Mouse (Mus musculus): ENCODE measurements around the gene Slc35b2. TPM values are rescaled to one million over a fixed set of nuclear protein-coding genes. Genes with fewer than 3 reads are reported as not detected.

Slc35b2 gene
- total RNA-seq, 4 experiments from 2014 or later = 17.2 to 22.9 (median 19.8) TPM

DNA sequence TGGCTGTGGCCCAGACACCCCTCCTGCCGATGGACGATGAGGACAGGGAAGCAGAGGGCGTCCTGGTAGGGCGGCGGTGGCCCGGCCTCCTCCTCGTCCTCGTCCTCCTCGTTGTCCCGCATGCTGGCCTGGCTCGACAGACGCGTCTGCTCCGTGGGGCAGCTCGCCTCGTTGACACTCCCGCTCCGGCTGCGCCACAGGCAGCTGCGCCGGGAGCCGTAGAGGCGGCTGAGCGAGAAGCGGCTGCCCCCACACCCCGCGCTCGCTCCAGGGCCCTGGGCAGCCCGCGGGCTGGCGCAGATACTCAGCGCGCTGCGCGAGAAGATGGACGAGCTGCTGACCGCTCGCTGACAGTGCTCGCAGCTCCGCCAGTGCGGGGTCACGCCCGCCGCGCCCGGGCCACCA, 18.8 kb upstream of the Slc35b2 start:
- no peak for DNase-seq (ENCODE audit: low spot score in 2 of 2)

DNA sequence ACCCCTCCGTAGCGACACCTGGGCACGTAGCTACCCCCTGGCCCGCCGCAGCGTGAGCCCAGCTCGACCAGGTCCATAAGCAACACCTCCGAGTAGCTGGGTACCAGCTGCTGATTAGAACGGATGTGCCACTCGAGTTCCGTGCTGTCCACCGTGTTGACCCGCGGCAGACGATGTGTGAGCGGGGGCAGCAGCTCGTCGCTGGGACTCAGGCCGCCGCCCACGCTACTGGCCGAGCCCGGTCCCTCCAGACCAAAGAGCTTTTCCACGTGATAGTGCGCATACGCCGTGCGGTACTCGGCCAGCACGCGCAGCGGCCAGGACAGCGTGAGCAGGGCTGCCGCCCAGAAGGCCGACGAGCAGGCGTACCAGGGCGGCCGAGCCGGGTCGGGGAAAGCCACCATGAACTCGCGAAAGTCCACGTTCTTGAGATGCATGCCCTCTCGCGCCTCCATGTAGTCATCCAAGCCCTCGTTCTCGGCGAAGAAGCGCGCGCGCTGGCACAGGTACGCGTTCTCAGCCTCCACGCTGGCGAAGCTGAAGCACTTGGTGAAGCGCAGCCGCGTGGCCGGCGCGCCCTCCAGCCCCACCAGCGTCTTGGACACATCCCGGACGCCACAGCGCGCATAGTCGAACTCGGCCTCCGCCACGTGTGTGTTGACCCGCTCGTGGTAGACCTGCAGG, 18.3 kb upstream of the Slc35b2 start:
- DNase-seq (ENCODE audit: low spot score in 2 of 2) = no peak

DNA sequence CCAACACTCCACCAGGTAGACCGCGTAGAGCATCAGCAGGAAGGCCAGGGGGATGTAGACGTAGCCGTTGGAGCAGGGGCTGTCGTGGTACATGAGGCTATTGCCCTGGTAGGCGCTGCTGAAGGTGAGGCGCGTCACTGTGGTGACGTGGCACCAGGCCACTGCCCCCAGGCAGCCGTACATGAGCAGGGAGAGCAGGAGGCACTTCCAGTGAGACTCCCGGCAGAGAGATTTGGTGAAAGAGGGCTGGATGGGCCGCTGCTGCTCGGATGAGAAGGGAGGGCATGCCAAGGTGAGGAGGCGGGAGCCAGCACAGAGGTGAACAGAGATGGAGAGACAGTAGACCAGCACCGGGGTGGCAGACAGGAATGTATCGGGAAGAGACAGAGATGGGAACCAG, 16.7 kb upstream of the Slc35b2 start:
- DNase-seq (ENCODE audit: low spot score in 2 of 2) = no peak

DNA sequence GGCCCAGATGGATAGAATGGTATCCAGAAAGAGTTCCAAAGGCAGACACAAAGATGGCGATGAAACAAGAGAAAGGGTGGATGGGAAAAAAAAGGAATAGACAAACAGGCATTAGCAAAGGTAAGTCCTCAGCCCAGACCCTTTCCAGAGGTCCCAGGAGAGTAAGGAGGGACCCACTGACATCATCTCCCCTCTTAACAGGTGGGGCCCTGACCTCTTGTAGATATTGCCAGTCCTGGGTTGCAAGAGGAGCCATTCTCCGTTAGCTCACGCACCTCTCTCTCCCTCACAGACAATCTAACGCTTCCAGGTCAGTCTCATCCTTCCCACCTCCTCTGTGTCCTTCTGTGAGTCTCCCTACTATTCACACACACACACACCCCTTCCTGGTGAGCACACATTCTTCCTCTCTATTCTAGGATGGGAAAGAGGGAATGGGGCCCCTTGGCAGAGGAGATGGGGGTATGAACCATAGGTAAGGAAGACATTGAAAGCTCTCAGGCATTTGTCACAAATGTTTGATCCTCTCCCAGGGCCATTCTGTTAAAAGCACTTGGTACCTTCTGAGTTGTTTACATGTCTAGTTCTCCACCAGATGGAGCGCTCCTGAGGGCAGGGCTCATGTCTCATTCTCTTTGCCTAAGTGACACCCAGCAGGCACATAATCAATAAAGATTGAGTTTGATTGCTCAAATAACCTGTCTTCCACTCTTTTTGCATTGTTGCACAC, 16.0 kb upstream of the Slc35b2 start:
- DNase-seq (ENCODE audit: low spot score in 2 of 2) = no peak

DNA sequence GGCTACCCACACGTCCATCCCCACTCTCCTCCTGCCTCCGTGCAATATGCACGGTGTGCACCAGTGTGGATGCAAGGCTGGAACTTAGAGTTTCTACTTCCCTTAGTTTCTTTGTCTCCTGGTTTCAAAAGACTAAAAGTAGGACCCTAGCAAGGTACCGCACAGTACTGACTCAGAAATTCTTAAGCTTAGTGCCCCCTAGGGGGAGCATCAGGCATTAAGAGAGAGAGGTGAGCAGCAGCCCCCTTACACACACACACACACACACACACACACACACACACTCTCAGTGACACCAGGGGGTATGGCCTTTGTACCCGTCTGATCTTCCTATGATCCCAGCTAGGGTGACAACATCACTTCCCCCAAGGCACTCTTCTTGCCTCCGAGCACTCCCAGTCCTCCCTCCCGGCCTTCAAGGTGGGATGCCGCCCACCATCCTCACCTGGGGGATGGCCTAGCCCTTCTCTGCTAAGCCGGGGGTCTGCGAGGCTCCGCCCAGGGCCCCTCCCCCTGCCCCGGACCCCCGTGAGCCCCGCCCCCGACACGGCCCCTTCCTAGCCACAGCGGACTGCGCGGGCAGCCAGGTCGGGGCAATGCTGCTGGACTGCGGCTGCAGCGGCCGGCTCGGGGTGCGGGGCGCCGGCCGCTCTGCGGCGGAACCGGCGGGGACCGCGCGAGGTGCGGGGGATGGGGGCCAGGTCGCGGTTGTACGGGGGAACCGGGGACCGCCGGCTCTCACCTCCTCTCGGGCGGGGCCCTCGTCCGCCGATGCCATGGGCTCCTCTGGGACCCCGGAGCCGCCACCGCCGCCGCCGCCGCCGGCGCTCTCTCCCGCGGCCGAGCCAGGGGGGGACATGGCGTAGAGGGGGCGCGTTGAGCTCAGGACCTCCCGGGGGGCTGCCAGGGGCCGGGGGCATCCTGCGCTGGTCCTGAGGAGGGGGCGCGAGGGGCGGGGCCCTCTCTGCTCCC, 14.8 kb upstream of the Slc35b2 start:
- no peak for DNase-seq (ENCODE audit: low spot score in 2 of 2)

DNA sequence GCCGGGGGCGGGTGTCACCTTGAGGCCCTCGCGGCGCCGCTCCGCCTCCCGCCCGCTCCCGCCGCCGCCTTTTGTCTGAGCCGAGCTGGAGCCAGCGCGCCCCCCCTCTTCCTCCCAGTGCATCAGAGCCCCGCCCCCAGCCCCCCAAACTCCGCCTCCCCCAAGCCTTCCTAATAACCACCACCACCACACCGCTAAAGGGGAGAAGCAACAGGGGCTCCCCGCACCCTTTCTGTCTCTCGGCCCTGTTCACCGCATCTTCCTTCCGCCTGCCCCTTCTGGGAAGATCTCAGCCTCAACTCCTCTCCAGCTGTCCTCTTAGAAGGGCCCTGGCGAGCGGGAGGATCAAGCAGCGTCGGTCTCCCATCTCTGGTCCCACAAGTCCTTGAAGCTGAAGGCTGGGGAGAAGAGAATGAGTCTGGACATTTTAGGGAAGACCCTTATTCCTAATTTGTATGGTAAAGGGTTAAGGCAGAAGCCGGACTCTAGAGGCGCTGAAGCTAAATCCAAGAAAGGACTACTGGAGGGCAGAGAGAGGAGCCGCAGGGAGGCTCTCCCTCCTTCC, 14.0 kb upstream of the Slc35b2 start, which contains the start of gene Tmem151b:
Gene Tmem151b, minus strand, starts transcription at position 61 of the 565 bp plus-strand sequence.
- no peak for DNase-seq (ENCODE audit: low spot score in 2 of 2)

DNA sequence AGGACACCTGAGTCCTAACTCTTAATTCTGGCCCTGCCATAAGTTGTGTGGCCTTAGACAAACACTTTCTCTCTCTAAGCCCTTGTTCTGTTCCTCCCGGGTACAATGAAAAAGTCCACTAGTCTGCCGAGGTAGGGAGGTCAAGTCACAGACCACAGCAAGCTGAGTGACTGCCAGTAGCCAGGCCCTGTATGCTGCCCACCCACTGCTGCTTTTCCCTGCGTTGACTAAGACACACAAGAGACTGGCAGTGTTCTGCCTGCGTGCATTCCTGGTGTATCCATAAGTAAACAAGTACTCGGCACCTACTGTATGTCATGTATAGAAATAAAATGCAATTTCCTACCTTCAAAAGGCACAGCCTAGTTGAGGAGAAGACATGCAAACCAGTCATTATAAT, 13.4 kb upstream of the Slc35b2 start:
- DNase-seq (ENCODE audit: low spot score in 2 of 2) = no peak

DNA sequence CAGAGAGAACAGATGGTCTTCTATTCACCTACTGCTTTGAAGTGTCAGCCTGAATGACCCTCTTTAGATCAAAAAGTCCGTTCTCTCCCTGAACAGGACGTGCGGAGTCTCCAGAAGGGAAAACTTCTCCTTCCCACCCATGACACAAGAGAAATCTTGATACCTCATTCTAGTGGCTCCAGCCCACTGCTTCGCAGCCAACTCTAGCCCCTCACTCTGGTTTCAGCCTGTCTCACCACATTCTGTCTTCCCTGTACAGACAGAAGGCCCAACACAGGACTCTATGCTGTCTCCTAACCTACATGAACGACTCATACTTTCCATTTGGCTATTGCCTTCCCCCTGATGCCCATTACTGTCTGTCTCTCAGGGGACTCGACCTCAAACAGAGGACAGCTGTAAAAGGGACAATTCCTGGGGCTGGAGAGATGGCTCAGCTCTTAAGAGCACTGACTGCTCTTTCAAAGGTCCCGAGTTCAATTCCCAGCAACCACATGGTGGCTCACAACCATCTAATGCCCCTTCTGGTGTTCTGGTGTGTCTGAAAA, 12.4 kb upstream of the Slc35b2 start:
- no peak for DNase-seq (ENCODE audit: low spot score in 2 of 2)

DNA sequence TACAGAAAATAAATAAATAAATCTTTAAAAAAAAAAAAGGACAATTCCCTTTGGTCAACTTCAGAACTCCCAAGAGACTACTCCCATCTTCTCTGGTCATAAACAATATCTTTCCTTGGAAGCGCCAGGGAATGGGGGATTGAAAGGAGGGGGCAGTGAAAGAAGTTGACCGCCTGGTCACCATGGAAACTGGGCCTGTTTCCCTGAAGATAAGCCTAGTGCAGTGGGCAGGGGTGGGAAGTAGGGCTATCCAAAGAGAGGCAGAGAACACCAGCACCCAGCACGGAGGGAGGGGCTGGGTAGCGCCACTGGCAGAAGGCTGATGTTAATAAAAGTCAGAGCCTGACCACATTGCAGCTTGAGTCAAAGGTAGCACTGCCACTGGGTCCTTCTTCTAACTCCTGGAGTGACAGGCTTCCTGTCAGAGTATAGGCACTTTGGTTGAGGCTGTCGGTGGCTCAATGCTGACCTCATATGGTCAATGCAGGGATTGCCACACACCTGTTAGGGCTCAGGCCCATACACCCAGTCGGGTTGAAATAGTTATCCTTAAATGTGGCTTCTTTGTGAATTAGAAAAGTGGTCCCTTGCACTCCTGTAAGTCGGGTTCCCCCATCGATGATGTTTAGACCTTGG, 11.7 kb upstream of the Slc35b2 start:
- DNase-seq (ENCODE audit: low spot score in 2 of 2) = peak; percentile 57 to 68

DNA sequence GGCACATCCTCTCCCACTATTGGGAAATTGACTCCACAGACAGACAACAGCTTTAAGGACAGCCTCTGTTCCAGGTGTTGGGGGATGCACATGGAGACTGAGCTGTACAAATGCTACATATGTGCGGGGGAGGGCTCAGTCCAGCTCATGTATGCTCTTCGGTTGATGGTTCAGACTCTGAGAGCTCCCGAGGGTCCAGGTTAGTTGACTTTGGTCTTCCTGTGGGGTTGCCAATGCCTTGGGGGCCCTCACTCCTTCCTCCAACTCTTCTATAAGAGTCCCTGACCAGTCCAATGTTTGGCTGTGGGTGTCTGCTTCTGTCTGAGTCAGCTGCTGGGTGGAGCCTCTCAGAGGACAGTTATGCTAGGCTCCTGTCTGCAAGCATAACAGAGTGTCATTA, 10.6 kb upstream of the Slc35b2 start:
- DNase-seq (ENCODE audit: low spot score in 2 of 2) = no peak

DNA sequence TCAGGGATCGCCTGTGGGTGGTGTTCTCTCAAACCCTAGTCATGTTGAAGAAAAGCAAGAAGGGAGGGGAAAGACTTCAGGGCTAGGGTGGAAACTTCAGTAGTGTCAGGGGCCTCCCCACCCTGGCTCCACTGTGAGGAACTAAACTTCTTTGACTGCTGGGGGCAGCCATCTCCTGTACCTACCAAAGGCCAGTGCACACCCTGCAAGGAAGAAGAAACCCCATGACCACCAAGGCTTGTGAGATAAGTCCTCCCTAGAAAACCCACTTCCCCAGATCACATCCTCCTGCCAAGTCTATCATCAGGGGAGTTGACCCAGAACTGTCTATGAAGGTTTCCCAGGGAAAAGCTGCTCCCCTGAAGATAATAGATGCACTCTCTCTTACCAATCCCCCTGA, 9.3 kb upstream of the Slc35b2 start:
- DNase-seq (ENCODE audit: low spot score in 2 of 2) = no peak

DNA sequence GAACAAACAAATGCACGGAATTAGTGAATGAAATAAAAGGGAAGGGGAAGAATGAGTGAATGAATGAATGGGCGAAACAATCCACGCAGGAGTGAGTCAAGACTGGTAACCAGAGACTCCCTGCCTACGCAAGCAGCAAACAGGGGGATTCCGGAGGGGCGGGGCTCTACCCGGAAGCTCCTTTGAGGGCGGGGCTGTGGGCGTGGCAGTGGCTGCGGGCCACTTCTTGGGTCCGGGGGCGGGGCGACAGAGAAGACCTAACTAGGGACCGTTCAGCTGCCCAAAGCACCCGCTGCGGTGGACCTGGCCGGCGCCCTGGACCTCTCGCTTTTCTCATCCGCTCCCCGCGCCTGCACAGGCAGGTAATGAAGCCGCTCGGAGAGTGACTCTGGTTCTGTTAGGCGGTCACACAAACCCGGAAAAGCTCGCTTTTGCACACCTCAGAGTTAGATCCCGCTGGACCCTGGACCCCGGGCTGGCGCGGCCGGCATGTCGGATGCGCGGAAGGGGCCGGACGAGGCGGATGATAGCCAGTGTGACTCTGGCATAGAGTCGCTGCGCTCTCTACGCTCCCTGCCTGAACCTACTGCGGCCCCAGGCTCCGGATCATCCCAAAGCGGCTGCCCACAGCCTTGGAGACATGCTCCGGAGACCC, 8.1 kb upstream of the Slc35b2 start, which contains the start of gene Nfkbie:
Gene Nfkbie, plus strand, starts transcription at position 252 of the 655 bp plus-strand sequence.
- peak; percentile 89 to 92 for DNase-seq (ENCODE audit: low spot score in 2 of 2)

DNA sequence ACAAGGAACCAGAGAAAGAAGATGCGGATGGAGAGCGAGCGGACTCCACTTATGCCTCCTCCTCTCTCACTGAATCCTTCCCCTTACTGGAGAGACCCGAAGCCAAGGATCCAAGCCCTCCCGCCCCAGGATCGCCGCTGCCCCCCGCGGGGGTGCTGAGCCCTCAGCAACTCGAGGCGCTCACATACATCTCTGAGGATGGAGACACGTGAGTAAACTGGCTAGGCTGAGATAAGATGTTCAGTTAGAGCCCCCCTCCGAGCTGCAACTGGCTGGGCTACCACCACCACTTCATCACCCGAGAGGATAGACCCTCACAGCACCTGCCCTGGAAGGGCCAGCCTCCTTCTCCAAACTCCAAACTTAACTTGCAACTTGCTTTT, 7.6 kb upstream of the Slc35b2 start:
- DNase-seq (ENCODE audit: low spot score in 2 of 2) = no peak

DNA sequence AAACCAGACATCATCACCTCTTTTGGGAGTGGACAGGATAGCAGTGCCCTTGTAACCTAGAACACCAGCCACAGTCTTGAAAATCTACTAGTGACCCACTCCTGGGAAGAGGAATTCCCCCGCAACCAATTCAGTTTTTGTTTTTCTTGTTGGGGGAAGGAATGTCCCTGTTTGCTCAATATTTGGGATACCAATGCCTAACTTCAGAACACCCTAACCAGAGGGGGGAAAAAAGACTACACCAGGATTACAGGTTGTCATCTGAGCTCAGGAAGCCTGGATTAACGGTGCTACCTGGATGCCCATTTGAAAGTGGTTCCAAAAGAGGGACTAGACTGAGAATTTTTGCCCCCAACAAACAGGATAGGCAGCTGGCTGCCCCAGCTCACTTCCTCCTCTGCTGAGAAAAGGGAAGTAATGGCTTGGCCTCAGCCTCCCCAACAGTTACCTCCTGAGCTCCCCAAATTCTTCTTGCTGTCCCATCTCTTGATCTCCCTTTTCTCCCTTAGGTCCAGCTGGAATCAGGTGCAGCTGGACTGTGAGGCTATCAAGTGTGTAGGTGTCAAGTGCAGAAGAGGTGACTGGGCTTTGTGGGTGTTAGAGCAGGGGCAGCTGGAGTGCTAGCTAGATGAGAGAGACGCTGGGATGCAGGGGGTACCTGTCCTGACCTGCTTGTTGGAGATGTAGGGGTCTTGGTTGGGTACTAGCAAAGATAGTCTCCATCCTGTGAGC, 7.0 kb upstream of the Slc35b2 start:
- no peak for DNase-seq (ENCODE audit: low spot score in 2 of 2)

DNA sequence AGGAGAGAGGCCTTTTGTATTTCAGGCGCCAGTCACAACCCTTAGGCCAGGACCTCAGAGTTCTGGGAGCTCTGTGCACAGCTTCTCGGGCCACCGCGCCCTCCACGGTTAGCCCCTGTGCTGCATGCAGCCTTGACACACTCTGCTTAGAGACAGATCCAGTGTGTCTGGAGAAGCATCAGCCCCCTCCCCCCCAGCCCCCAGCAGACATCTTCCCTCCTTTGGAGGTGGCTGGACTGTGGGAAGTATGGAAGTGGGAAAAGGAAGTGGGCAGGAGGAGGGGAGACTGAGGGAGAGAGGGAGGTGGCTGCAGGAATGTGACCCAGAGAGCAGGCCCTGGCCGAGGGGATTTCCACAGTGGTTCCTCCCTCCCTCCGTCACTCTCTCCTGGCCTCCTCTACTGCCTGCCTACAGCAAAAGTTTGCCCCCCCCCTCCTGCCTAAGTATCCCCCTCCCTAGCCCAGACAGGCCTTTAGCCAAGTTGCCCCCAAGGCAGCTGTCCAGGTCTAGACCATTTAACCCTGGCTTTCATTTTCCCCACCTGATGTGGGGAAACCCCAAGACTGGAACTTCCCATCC, 6.3 kb upstream of the Slc35b2 start:
- DNase-seq (ENCODE audit: low spot score in 2 of 2) = no peak

DNA sequence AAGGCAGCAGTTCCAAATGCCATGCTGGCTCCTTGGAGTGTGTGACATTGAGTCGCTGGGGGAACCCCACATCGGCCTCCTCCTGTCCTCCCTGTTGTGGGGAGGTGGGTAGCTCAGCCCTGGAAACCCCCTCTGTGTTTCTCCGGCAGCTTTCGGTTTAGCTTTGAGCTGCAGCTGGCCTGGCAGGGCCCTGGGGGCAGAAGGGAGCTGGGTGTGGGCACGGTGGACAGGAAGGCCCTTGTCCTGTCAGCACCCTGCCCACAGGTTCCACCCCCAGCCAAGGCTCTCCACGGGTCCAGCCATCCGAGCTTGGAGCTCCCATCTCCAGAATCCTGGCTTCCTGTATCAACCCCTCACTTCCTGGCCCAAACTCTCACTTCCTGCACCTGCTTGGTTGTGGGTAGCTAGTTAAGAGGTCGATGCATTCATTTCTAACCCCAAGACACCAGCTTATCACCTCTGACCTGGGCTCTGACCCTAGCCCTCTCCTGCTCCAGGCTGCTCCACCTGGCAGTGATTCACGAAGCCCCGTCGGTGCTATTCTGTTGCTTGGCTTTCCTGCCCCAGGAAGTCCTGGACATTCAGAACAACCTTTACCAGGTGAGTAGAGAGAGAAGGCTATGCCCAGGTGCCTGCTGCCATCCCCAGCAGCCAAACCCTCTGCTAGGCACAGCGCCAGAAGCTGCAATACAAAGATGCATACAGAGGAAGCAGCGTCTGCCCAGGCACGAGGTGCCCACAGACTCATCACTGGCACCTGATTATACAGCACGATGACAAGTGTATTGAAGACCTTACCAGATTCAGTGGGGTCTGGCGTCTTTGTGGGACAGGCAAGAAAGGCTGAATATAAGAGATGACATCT, 5.4 kb upstream of the Slc35b2 start:
- no peak for DNase-seq (ENCODE audit: low spot score in 2 of 2)

DNA sequence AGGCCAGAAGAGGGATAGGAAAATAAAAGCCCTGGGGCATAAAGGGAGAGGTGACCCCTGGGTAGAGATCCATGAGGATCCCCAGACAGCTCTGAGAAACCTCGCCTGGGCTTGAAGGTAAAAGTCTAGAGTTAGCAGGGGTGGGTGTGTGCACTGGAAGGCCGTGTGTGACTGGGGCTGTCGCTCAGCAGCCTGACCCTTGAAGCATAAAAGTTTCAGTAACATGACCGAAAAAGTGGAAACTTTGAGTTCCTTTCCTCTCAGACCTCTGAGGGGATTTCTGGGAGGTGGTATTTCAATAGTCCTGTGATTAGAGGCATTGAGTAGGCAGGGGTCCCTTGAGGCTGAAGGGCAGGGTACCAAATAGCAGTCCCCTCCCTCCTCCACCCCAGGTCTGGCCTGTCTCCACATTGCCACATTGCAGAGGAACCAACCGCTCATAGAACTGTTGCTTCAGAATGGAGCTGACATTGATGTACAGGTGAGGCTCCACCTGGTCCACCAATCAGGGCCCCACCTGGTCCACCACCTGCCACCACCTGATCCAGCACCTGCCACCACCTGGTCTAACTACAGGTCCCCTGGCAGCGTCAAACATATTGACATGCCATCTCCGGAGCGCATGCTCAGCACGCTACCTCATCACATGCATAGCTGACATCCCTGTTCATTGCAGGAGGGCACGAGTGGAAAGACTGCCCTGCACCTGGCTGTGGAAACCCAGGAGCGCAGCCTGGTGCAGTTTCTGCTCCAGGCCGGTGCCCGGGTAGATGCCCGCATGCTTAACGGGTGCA, 3.7 kb upstream of the Slc35b2 start:
- no peak for DNase-seq (ENCODE audit: low spot score in 2 of 2)

Measured in gastrocnemius, adult 8-10 months (tissue).